Mouse (Mus musculus) midbrain, embryonic 16.5 days (tissue): Measurements from ENCODE around the gene Trpm8. TPM values are rescaled to one million over a fixed set of nuclear protein-coding genes. Genes with fewer than 3 reads are reported as not detected.
A peak's percentile ranks its signal among the peaks of the same experiment; 100 is the strongest.

Experiments
- ATAC-seq: fragments of 200-750 bp; cut with Nextera tagmentation; 2 replicates; pipeline ENCODE4 v1.8.0; 2017; ENCODE audit warnings: moderate TSS enrichment
- H3K27ac ChIP-seq: fragments of 300-500 bp; sonication (generic); 2 replicates; pipeline ENCODE4 v1.5.1; 2014; ENCODE audit warnings: mild to moderate bottlenecking, low read length, mixed read lengths
- H3K27me3 ChIP-seq: fragments of 300-500 bp; sonication (generic); 2 replicates; pipeline ENCODE4 v1.6.1; 2014; ENCODE audit warnings: low read depth, low read length, mixed read lengths; ENCODE audit not compliant: control insufficient read depth, insufficient read depth
- H3K36me3 ChIP-seq: fragments of 300-500 bp; sonication (generic); 2 replicates; pipeline ENCODE4 v1.6.1; 2014; ENCODE audit warnings: mild to moderate bottlenecking, low read length, moderate library complexity, mixed read lengths; ENCODE audit not compliant: control insufficient read depth, insufficient read depth
- H3K4me1 ChIP-seq: fragments of 300-500 bp; sonication (generic); 2 replicates; pipeline ENCODE4 v1.6.1; 2014; ENCODE audit warnings: mild to moderate bottlenecking, low read length, mixed read lengths; ENCODE audit not compliant: control insufficient read depth, insufficient read depth
- H3K4me2 ChIP-seq: fragments of 300-500 bp; sonication (generic); 2 replicates; pipeline ENCODE4 v1.6.1; 2014; ENCODE audit warnings: mild to moderate bottlenecking, low read length, mixed read lengths
- H3K4me3 ChIP-seq: fragments of 300-500 bp; sonication (generic); 2 replicates; pipeline ENCODE4 v1.5.1; 2014; ENCODE audit warnings: low read depth, mild to moderate bottlenecking, low read length, moderate library complexity, mixed read lengths
- H3K9ac ChIP-seq: fragments of 300-500 bp; sonication (generic); 2 replicates; pipeline ENCODE4 v1.6.1; 2014; ENCODE audit warnings: low read depth, low read length, mixed read lengths
- H3K9me3 ChIP-seq: fragments of 300-500 bp; sonication (generic); replicated peaks from 2 replicates; pipeline ENCODE4 v1.6.1; 2014; ENCODE audit warnings: mild to moderate bottlenecking, low read length, mixed read lengths; ENCODE audit not compliant: control insufficient read depth, poor library complexity, severe bottlenecking
- WGBS: fragments of 180-500 bp; shearing (Covaris S2); extraction: QIAGEN DNeasy Blood & Tissue Kit; methylation state at CpG from one replicate; pipeline ENCODE4 v1.1.7; 2014; 5-methylcytosine and 5-hydroxymethylcytosine counted together
- polyA plus RNA-seq: library from polyadenylated mRNA; unstranded; fragments of >200 nt; fragmentation: Nextera tagmentation; extraction: Ambion mirVana; gene quantifications from 2 replicates; pipeline ENCODE4 v1.2.1, GENCODE M21; 2015

Trpm8 gene
- polyA plus RNA-seq, 1 experiment from 2014 or later = 0.11 TPM

DNA sequence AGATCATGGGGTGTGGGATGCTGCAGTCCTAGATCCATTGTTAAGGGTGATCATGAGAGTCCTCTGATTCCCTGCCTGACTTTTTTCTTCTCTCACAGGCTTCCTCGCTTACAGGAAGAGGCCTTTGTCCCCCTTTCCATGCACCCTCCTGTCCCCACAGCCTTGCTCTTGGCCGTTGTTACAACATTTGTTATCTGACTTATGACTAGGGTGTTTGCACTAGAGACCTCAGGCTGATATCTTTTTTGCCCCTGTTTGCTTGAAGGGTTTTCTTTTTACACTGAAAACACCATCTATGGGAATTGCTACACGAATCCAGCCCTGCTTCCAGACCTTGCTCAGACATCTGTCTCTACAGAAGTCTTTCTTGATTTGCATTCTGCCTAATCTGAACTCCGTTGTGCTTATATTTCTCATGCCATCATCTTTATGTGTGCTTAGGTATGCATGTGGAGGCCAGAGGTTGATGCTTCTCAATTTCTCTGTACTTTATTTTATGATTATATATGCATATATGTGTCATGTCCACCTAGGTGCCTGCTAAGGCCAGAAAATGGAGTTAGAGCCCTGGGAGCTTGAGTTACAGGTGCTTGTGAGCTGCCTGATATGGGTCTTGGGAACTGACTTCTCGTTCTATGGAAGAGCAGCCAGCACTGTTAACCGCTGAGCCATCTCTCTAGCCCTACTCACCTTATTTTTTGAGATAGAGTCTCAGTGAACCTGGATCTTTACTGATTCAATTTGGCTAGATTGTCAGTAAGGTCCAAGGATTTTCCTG, 27.7 kb downstream of the Trpm8 start:
- no peak for ATAC-seq
- WGBS = 47% methylated on average over 6 of the region's 6 CpGs
- H3K4me2 ChIP-seq = no peak overlapping the region
- no peak overlapping the region for H3K4me3 ChIP-seq
- peaks cover 91% of the 10 kb centered on the region for H3K9me3 ChIP-seq
- H3K4me1 ChIP-seq = no peaks in the 10 kb centered on the region
- no peak overlapping the region for H3K27ac ChIP-seq
- H3K36me3 ChIP-seq = no peaks in the 10 kb centered on the region
- no peaks in the 10 kb centered on the region for H3K27me3 ChIP-seq
- no peak overlapping the region for H3K9ac ChIP-seq

DNA sequence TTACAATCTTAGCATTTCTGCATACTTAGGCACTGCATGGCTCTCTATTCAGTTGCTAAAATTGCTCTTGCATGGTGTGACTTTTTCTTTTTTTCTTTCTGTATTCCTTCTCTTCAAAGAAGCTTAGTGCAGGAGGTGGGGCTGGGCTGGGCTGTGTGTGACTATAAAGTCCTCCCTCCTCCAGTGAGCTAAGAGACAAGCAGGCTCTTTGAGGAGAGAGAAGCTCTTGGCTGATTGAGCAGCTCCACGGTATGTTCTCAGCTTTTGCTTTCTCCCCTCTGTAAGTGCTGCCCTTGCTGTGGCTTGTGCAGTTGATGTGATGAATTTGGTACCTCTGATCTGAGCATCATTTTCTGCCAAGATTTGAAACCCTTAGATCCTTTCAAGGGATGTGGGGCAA, 29.1 kb downstream of the Trpm8 start:
- ATAC-seq = peak; percentile 33; the same call in 1 of the 2 replicates
- Histone ChIP-seq H3K4me2 (no peak overlapping the region), H3K36me3 (no peaks in the 10 kb centered on the region), H3K4me1 (no peaks in the 10 kb centered on the region), H3K27me3 (no peaks in the 10 kb centered on the region), H3K27ac (no peak overlapping the region), H3K9ac (no peak overlapping the region), H3K9me3 (peaks cover 82% of the 10 kb centered on the region), H3K4me3 (no peak overlapping the region)
- 62% methylated on average over 1 of the region's 1 CpGs for WGBS

DNA sequence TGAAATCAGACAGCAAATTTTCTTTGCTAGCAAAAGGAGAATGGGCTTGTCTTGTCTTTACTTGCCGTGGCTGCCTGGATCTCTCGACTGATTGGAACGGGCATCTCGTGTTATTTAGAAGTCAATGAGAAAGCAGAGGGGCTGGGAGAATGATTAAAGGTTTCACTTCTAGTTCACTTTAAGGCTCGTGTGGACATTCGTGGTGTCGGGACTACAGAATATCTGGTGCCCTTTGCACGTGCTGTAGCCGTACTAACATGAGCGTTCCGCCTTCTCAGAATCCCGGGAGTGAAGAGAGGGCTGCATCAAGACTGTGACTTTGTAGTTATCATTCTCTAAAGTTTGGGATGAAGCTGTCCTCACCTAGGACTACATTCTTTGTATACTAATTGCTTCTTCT, 29.7 kb downstream of the Trpm8 start:
- no peaks in the 10 kb centered on the region for H3K27me3 ChIP-seq
- no peaks in the 10 kb centered on the region for H3K36me3 ChIP-seq
- no peaks in the 10 kb centered on the region for H3K4me1 ChIP-seq
- H3K9me3 ChIP-seq = peaks cover 76% of the 10 kb centered on the region
- no peak overlapping the region for H3K27ac ChIP-seq
- no peak overlapping the region for H3K4me2 ChIP-seq
- no peak overlapping the region for H3K9ac ChIP-seq
- ATAC-seq = no peak
- no peak overlapping the region for H3K4me3 ChIP-seq
- WGBS = 66% methylated on average over 12 of the region's 12 CpGs

DNA sequence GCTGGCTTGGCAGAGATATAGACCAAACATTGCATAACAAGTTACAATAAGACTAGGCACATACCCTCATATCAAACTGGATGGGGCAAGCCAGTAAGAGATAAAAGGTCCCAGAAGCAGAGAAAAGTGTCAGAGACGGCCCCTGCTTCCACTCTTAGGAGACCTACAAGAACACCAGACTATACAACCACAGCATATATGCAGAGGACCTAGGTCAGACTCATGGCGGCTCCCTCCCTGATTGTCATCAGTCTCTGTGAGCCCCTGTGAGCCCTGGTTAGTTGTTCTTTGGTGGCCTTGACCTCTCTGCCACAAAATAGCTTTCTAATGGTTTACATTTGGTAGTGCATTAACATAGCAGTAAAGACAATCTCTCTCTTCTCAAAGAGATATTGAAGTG, 31.6 kb downstream of the Trpm8 start:
- ATAC-seq = peak; percentile 22; the same call in 1 of the 2 replicates
- peaks cover 61% of the 10 kb centered on the region for H3K9me3 ChIP-seq
- 52% methylated on average over 2 of the region's 2 CpGs for WGBS

DNA sequence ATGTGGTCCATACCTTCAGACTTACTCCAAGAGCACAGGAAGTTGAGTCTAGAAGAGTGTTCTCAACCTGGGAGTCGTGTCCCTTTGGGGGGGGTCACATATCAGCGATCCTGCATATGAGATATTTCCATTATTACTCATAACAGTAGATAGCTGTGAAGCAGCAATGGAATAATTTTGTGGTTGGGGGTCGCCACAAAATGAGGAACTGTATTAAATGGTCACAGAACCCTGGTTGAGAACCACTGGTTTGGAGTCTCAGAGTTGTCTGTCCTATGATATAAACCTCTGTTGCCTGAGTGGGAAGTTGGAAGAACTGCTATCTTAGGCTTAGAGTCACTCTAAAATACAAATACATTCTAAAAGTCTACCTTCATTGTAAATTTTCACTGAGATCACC, 32.4 kb downstream of the Trpm8 start:
- Histone ChIP-seq H3K36me3 (no peaks in the 10 kb centered on the region), H3K4me1 (no peaks in the 10 kb centered on the region), H3K9ac (no peak overlapping the region), H3K4me2 (no peak overlapping the region), H3K4me3 (no peak overlapping the region), H3K9me3 (peaks cover 53% of the 10 kb centered on the region), H3K27ac (no peak overlapping the region), H3K27me3 (no peaks in the 10 kb centered on the region)
- no peak for ATAC-seq
- WGBS = 54% methylated on average over 3 of the region's 3 CpGs

More for the DNA sequence above, 31.6 kb downstream of the Trpm8 start:
- Histone ChIP-seq H3K27ac (no peak overlapping the region), H3K4me1 (no peaks in the 10 kb centered on the region), H3K4me2 (no peak overlapping the region), H3K4me3 (no peak overlapping the region), H3K9ac (no peak overlapping the region), H3K36me3 (no peaks in the 10 kb centered on the region), H3K27me3 (no peaks in the 10 kb centered on the region)

DNA sequence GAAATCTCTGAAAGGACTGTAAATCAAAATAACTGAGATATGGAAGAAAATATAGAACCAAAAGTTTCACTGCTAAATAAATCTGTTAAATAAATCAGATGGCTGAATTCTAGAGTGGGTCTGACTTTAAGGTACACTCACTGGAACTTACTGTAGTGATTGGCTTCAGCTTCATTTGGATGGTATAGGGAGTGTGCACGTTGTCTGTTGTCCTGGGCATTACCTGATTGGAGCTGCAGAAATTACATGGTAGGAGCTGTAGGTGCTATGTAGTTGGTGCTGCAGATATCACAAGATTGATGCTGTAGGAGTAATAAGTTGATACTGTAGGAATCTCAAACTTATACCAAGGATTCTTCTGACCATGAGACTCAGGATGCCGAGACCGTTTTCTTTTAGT, 32.9 kb downstream of the Trpm8 start:
- Histone ChIP-seq H3K27ac (no peak overlapping the region), H3K9me3 (peaks cover 49% of the 10 kb centered on the region), H3K36me3 (no peaks in the 10 kb centered on the region), H3K4me1 (no peaks in the 10 kb centered on the region), H3K4me3 (no peak overlapping the region), H3K4me2 (no peak overlapping the region), H3K27me3 (no peaks in the 10 kb centered on the region), H3K9ac (no peak overlapping the region)
- 66% methylated on average over 3 of the region's 3 CpGs for WGBS
- no peak for ATAC-seq

DNA sequence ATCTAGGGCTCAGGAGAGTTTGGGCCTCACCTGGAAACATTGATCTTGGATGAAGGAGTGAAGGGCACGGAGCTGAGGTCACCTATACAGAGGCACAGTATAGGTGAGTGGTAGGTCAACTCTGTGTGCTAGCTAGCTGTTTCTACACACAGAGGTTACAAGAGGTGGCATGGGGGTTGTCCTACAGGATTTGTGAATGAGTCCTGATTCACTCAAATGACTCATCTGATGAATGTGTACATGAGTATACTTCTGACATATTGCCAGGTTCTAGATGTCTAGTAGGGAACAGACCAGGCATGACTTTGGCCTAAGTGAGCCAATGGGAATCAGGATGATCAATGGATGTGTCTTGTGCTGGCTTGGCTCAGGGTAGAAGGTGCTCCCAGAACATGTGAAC, 39.8 kb downstream of the Trpm8 start:
- ATAC-seq = no peak
- no peak overlapping the region for H3K9ac ChIP-seq
- 84% methylated on average over 1 of the region's 1 CpGs for WGBS
- no peaks in the 10 kb centered on the region for H3K4me1 ChIP-seq
- no peaks in the 10 kb centered on the region for H3K9me3 ChIP-seq
- H3K4me2 ChIP-seq = no peak overlapping the region
- no peaks in the 10 kb centered on the region for H3K36me3 ChIP-seq
- no peak overlapping the region for H3K4me3 ChIP-seq
- H3K27me3 ChIP-seq = no peaks in the 10 kb centered on the region
- H3K27ac ChIP-seq = no peak overlapping the region

DNA sequence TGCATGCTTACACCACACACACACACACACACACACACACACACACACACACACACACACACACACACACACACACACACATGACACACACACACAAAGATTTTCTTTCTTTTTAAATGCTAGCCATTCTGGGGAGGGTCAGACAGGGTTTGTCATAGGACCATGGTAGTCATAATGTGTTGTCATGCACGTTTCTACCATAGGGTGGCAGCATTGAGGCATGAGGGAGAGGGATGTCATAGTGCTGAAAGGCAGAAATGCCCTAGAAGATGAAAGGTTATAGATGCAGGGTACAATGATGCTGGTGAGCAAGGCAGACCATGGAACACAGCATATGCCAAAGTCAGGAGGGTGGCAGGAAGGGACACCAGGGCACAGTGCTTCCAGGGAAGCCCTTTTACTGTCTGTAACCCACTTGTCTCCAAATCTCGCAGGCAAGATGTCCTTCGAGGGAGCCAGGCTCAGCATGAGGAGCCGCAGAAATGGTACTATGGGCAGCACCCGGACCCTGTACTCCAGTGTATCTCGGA, 41.1 kb downstream of the Trpm8 start:
- Histone ChIP-seq H3K4me2 (no peak overlapping the region), H3K27me3 (no peaks in the 10 kb centered on the region), H3K36me3 (no peaks in the 10 kb centered on the region), H3K4me1 (no peaks in the 10 kb centered on the region), H3K9ac (no peak overlapping the region), H3K4me3 (no peak overlapping the region), H3K27ac (no peak overlapping the region), H3K9me3 (no peaks in the 10 kb centered on the region)
- ATAC-seq = no peak
- 76% methylated on average over 6 of the region's 6 CpGs for WGBS

DNA sequence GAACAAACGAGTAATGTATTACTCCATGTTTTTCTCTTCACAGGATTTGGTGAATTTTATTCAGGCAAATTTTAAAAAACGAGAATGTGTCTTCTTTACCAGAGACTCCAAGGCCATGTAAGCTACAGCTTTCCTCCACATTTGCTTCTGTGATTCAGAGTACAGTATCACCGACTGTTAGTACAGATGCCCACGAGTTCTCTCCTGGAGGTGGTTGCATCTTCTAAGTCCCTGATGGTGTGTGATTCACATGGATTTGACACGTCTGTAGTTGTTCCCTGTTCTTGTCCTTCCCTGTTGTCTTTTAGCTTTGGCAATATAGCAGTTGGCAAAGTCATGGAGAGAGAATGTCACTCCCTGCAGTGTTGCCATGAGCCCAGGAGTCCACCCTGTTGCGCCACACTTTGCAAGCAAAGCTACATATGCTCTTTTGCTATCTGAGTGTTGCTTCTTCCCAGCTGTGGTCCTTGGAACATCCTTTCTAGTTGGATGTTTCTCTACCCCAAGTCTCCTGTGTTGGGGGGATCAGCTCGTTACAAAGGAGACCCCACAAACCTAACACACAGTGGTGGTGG, 43.4 kb downstream of the Trpm8 start:
- no peaks in the 10 kb centered on the region for H3K36me3 ChIP-seq
- no peak overlapping the region for H3K27ac ChIP-seq
- 75% methylated on average over 7 of the region's 7 CpGs for WGBS
- H3K4me3 ChIP-seq = no peak overlapping the region
- H3K27me3 ChIP-seq = no peaks in the 10 kb centered on the region
- no peak for ATAC-seq
- H3K4me2 ChIP-seq = no peak overlapping the region
- H3K9ac ChIP-seq = no peak overlapping the region
- no peaks in the 10 kb centered on the region for H3K4me1 ChIP-seq
- no peaks in the 10 kb centered on the region for H3K9me3 ChIP-seq
